Mouse (Mus musculus): ENCODE data around the gene Ptprt.

Gene Ptprt

GRCm38 (mm10) chr2:162660941-162661386 is at the start of gene Ptprt:
TSS of gene Ptprt (minus strand) at chr2:162661147.
- DNase-seq (ENCODE audit: low spot score in 2 of 2), result peak; percentile 45 to 57

- DNase-seq (ENCODE audit: low spot score in 2 of 2), result no peak
These were observed 49.5 kb upstream of the Ptprt start for GRCm38 (mm10) chr2:162710443-162710842.

GRCm38 (mm10) chr2:162699691-162700090 is 38.7 kb upstream of the Ptprt start:
- no peak for DNase-seq (ENCODE audit: low spot score in 2 of 2)

GRCm38 (mm10) chr2:162699036-162699435 is 38.1 kb upstream of the Ptprt start:
- no peak for DNase-seq (ENCODE audit: low spot score in 2 of 2)

DNA sequence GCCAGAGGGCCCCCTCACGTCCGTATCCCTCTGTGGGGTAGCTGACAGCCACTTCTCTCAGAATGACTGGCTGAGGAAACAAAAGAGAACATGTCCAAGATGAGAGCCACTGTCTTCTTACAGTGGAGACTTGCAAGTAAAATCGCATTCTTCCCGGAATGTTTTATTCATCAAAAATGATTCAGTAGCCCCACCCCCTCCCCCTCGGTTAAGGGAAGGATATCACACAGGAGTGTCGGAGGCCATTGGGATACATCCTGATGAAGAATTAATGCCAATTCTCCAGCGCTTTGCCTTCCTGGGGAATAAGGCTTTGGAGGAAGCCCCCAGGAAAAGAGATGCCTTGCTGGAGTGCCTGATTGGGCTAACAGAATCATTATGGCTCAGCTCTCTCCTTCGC is 37.1 kb upstream of the Ptprt start:
- DNase-seq (ENCODE audit: low spot score in 2 of 2), result no peak

DNA sequence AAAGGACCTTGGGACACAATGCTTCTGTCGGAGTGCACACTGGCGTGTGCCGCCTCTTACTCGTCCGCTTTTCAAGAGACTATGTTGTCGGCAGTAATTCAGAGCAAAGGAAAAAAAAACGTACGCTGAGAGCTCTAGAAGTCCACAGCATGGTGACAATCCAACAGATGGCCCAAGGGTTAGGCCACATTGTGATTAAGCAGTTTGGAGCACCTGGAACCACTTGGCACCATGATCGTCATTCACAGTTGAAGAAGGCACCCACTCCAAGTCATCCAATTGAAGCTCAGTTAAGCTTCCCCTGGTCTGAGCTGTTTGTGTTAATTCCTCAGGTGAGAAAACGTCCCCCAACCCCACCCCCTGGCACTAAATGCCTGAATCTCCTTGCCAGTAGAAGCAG is 36.2 kb upstream of the Ptprt start:
- no peak for DNase-seq (ENCODE audit: low spot score in 2 of 2)

DNA sequence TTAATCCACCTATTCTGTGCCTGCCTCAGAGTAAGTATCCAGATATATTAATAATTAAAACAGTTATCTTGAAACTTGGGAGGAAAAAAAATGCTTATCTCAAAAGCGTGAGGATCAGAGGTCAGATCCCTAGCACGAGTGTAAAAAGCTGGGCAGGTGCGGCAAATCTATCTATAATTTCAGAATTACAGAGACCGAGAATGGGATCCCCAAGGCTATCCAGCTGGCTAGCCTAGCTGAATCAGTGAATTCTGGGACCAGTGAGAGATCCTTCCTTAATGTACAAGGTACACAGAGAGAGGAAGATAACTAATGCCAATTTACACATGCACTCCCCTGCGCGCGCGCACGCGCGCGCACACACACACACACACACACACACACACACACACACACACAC is 31.2 kb upstream of the Ptprt start:
- no peak for DNase-seq (ENCODE audit: low spot score in 2 of 2)

DNA sequence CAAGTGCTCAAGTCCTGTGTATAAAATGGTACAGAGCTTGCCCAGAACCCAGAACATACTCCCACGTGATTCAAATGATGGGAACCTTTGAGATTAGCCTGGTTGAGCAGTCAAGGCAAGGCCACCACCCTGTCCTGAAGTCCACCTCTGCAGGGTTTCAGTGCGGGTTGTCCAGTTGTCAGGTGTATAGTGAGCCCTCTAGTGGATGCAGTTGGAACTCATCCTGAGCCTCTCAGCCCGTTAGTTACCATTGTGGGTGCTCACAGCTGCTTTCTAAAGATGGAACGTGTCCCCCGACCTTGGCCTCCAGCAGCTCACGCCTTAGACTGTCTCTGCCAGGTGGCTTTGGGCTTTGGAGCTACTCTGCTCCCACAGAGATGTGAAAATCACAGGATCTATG is 21.7 kb upstream of the Ptprt start:
- peak; percentile 36 to 65 for DNase-seq (ENCODE audit: low spot score in 2 of 2)

DNA sequence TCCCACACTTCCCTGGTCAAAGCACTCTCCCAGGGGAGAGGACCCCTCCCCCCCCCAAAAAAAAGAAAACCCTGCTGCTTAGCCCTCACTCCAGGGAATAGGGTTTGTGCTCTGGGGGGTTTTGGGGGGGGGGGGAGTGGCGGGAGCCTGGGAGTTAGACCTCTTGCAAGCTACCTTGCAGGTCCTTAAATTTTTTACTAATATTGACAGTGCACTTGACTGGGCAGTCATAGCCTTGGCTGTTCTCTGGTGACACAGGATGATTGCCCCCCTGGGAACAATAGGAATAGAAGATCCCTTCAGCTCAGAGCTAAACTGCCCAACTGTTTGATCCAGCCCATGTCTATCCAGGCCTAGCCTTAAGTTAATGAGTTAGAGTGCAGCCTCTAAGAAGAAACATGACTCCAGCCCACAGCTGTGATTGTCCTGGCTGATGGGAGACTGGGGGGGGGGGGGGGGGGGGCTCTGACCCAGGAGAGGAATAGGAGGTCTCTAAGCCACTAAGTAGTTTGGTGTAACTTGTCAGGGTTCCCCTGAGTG is 1.6 kb upstream of the Ptprt start:
- no peak for DNase-seq (ENCODE audit: low spot score in 2 of 2)

GRCm38 (mm10) chr2:162661733-162662132 is 786 bp upstream of the Ptprt start:
- no peak for DNase-seq (ENCODE audit: low spot score in 2 of 2)

GRCm38 (mm10) chr2:162660231-162660940 is 561 bp downstream of the Ptprt start:
- peak; percentile 29 to 39 for DNase-seq (ENCODE audit: low spot score in 2 of 2)

- DNase-seq (ENCODE audit: low spot score in 2 of 2), result peak; percentile 93 to 97
These were observed 1.9 kb downstream of the Ptprt start for GRCm38 (mm10) chr2:162658997-162659396.

GRCm38 (mm10) chr2:162657541-162657940 is 3.4 kb downstream of the Ptprt start:
- DNase-seq (ENCODE audit: low spot score in 2 of 2), result no peak

DNA sequence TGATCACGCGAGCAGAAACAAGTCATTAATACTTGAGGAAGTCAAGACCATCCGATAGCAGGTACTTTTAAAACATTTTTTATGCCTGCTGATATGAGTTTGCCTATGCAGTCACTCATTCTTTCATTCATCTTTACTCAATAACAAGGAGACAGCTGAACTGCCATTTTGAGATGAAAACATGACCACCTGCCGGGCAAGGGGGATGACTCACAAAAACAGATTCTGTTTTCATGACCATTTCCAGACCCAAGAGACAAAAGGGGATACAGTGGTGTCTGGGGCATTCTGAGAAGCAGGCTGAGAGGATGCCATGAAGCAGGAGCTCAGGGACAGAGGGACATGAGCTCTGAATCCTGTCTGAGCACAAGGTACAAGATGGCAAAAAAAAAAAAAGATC is 6.5 kb downstream of the Ptprt start:
- no peak for DNase-seq (ENCODE audit: low spot score in 2 of 2)

- DNase-seq (ENCODE audit: low spot score in 2 of 2), result no peak
These were observed 22.3 kb downstream of the Ptprt start for GRCm38 (mm10) chr2:162638676-162639075.

GRCm38 (mm10) chr2:162637537-162637936 is 23.4 kb downstream of the Ptprt start:
- no peak for DNase-seq (ENCODE audit: low spot score in 2 of 2)

DNA sequence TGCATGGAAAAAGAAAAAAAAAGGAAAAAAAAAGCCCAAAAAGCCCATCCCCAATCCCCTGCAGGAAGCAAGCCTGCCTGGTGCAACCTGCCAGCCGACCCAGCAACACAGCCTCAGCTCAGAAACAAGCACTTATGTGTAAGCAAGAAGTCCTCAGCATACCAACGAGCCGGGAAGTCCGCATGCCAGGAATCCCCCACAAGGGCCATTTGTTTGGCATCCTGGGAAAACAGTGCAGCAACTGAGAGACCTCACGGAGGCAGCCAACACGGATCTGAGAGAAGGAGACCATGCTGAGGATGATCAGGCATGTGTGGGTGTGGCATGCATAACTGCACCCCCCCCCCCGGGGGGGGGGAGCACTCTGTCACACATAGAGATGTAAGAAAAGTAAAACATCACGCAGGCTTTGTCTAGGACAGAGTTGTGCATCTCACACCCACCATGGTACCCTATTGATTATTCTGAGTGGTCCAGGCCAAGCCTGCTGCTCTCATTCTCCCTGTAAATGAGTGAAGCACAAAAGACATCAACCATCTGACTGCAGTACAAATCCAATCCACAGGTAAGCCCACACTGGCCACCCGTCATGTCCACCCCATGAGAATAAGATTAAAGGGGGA is 24.4 kb downstream of the Ptprt start:
- peak; percentile 31 to 51 for DNase-seq (ENCODE audit: low spot score in 2 of 2)

DNA sequence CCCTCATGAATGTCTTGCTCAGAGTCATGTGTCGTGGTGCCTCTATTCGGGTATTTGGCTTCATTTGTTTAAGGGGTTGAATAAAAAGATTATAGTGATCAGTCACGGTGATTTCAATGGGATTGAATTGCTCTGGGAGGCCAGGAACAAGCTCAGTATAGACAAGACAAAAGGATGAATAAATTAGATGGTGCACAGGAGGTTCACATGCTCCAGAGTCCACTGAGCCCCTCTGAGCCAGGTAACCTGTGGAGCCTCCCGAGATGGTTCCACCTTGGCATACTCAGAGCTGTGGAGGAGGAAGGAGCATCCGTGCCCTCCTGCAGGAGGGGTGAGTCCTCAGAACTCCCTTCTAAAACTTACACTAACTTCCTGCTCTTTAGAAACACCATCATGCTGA is 26.0 kb downstream of the Ptprt start:
- no peak for DNase-seq (ENCODE audit: low spot score in 2 of 2)

DNA sequence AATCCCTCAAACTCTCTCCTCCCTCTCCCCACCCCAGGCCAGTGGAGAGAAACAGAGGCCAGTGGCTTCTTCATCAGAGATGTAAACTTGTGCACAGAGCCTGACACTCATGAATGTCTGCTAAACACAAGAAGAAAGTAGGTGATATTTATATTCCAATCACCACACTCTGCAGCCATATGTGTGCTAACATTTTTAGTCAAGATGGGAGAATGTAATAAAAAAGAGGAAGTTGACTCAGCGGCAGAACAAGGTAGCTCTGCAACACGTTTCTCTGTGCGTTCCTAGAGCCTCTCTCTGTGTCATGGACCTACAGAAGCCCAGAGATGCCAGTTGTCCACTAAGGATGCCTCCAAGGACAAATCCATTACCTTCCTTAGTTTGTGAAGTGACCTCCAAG is 34.9 kb downstream of the Ptprt start:
- peak in 1 of 2 experiments; percentile 37 for DNase-seq (ENCODE audit: low spot score in 2 of 2)

- DNase-seq (ENCODE audit: low spot score in 2 of 2), result peak in 1 of 2 experiments; percentile 12
These were observed 36.2 kb downstream of the Ptprt start for GRCm38 (mm10) chr2:162624707-162625106.

DNA sequence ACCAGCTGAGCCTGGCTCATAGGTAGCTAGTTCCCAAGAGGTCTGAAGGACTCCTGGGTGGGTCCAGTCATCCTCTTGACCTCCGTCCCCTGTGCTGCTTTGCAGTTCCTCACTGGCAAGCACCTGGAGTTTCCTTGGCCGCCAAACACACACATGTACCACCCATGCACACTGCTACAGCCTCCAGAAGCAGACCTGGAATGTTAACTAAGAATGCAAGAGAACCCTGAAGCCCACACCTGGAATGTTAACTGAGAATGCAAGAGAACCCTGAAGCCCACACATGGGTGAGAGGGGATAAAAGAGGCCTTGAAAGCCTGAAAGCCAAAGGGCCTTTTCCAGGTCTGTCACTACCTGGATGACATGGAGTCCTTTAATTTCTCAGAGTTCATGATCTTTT is 46.7 kb downstream of the Ptprt start:
- DNase-seq (ENCODE audit: low spot score in 2 of 2), result no peak

DNA sequence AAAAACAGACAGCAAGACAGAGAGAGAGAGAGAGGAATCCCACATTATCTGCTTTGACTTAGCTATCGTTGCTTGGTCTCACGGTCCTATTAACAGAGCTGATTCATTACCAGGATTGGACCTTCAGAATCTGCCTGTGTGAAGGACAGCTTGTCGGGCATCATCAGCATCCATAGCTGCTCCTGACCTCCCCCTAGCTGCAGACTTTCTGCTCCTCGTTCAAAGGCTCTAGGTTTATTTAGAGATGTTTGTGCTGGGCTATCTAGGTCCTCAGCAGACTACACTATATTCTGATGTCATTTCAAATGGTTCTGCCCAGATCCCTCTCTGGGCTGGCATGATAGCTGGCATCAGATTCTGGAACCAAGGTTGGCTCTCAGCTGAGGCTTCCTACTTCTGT is 47.5 kb downstream of the Ptprt start:
- no peak for DNase-seq (ENCODE audit: low spot score in 2 of 2)

DNA sequence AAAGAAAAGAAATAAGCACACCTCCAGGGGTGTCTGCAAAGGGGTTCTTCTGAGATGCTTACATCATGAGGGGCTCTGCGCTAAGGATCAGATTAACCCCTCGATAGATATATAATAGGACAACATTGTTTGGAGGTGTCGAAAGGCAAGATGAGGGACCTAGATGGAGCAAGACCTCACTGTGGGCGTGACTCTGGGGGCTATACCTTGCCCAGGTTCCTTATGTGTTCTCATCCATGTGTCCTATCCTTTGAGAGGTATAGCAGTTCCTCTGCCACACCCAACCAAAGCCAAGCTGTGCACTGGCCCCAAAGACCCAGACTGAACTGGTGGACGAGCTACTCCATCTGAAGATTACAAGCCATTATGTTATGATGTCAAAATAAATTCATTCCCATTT is 58.2 kb downstream of the Ptprt start:
- no peak for DNase-seq (ENCODE audit: low spot score in 2 of 2)

All from frontal cortex, postnatal 36 days (tissue).